Mouse (Mus musculus) MEL (cell line): ENCODE measurements at regions not wholly inside any gene's neighbourhood (a gene's known extent, or its start where the extent isn't known, plus 50 kb on each side); places are given as distances from the start of the nearest gene placed in this dataset.

Source experiments
- DNase-seq: peaks from one replicate; pipeline ENCODE4 v3.0.0; 2011; ENCODE audit warnings: low read depth, low spot score
- H3K27ac ChIP-seq: 2 replicates; pipeline ENCODE4 v1.5.1; 2012; ENCODE audit warnings: low read depth, mild to moderate bottlenecking, control low read depth, low read length, moderate library complexity; ENCODE audit not compliant: control insufficient read depth
- H3K27me3 ChIP-seq, 2 experiments: fragments of 150-350 bp in 1 of 2; sonication (generic) in 1 of 2; 2 replicates each; pipeline ENCODE4 v1.6.1; 2012; ENCODE audit warnings: low read length in 2 of 2, mild to moderate bottlenecking in 2 of 2, improper control_type of control experiment in 1 of 2, moderate library complexity in 1 of 2; ENCODE audit not compliant: insufficient read depth in 2 of 2, control insufficient read depth in 1 of 2
- H3K36me3 ChIP-seq, 2 experiments: 2 replicates each; pipeline ENCODE4 v1.6.1; 2012 to 2014; ENCODE audit warnings: low read length in 2 of 2, improper control_type of control experiment in 1 of 2, inconsistent platforms in 1 of 2, mild to moderate bottlenecking in 1 of 2; ENCODE audit not compliant: insufficient read depth in 2 of 2, control insufficient read depth in 1 of 2
- H3K4me1 ChIP-seq, 2 experiments: fragments of 150-350 bp in 1 of 2; sonication (generic) in 1 of 2; 2 replicates each; pipeline ENCODE4 v1.6.1; 2012; ENCODE audit warnings: low read length in 2 of 2, improper control_type of control experiment in 1 of 2, mild to moderate bottlenecking in 1 of 2; ENCODE audit not compliant: insufficient read depth in 2 of 2, control insufficient read depth in 1 of 2
- H3K4me3 ChIP-seq, 2 experiments: fragments of 150-350 bp in 1 of 2; sonication (generic) in 1 of 2; 2 replicates each; pipeline ENCODE4 v1.5.1; 2012; ENCODE audit warnings: low read depth in 2 of 2, low read length in 2 of 2, mild to moderate bottlenecking in 2 of 2, moderate library complexity in 2 of 2, control low read depth in 1 of 2, improper control_type of control experiment in 1 of 2; ENCODE audit not compliant: control insufficient read depth in 1 of 2, insufficient read depth in 1 of 2
- H3K79me2 ChIP-seq: 2 replicates; pipeline ENCODE4 v1.6.1; 2012; ENCODE audit warnings: mild to moderate bottlenecking, low read length, moderate library complexity; ENCODE audit not compliant: control insufficient read depth, poor library complexity, insufficient read depth
- H3K9ac ChIP-seq: 2 replicates; pipeline ENCODE4 v1.6.1; 2012; ENCODE audit warnings: low read depth, mild to moderate bottlenecking, control low read depth, low read length, moderate library complexity; ENCODE audit not compliant: control insufficient read depth, poor library complexity, severe bottlenecking
- H3K9me3 ChIP-seq: fragments of 150-350 bp; sonication (generic); replicated peaks from 2 replicates; pipeline ENCODE4 v1.6.1; 2012; ENCODE audit warnings: mild to moderate bottlenecking, low read length, improper control_type of control experiment, moderate library complexity; ENCODE audit not compliant: insufficient read depth
- CHD1 ChIP-seq: IDR thresholded peaks from 2 replicates; pipeline ENCODE4 v1.6.1; 2012; ENCODE audit warnings: low read depth, mild to moderate bottlenecking, inconsistent platforms, low read length, improper control_type of control experiment
- CHD2 ChIP-seq: IDR thresholded peaks from 2 replicates; pipeline ENCODE4 v1.6.1; 2011; ENCODE audit warnings: low read length, improper control_type of control experiment
- CTCF ChIP-seq, 3 experiments: IDR thresholded peaks in 2 of 3; conservative IDR thresholded peaks in 1 of 3; 2 replicates each; pipeline ENCODE4 v1.5.1; 2011 to 2012; ENCODE audit warnings: low read length in 3 of 3, low read depth in 2 of 3, mild to moderate bottlenecking in 2 of 3, improper control_type of control experiment in 1 of 3, inconsistent platforms in 1 of 3, mixed read lengths in 1 of 3, moderate library complexity in 1 of 3; ENCODE audit not compliant: control insufficient read depth in 1 of 3, insufficient read depth in 1 of 3, poor library complexity in 1 of 3, severe bottlenecking in 1 of 3
- ETS1 ChIP-seq: IDR thresholded peaks from 2 replicates; pipeline ENCODE4 v1.6.1; 2012; ENCODE audit warnings: low read depth, mild to moderate bottlenecking, inconsistent platforms, low read length, improper control_type of control experiment, moderate library complexity
- GATA1 ChIP-seq: IDR thresholded peaks from 2 replicates; pipeline ENCODE4 v1.6.1; 2011; ENCODE audit warnings: low read depth, low read length, improper control_type of control experiment
- HCFC1 ChIP-seq: IDR thresholded peaks from 2 replicates; pipeline ENCODE4 v1.6.1; 2012; ENCODE audit warnings: low read depth, mild to moderate bottlenecking, inconsistent platforms, low read length, improper control_type of control experiment, moderate library complexity
- KAT2A ChIP-seq: conservative IDR thresholded peaks from 2 replicates; pipeline ENCODE4 v1.6.1; 2012; ENCODE audit warnings: low read depth, low read length, improper control_type of control experiment, inconsistent platforms
- MEF2A ChIP-seq: IDR thresholded peaks from 2 replicates; pipeline ENCODE4 v1.6.1; 2014; ENCODE audit warnings: low read depth, mild to moderate bottlenecking, inconsistent platforms, low read length, improper control_type of control experiment; ENCODE audit not compliant: poor library complexity, insufficient replicate concordance, severe bottlenecking; ENCODE audit errors: extremely low read depth
- MXI1 ChIP-seq: IDR thresholded peaks from 2 replicates; pipeline ENCODE4 v1.6.1; 2011; ENCODE audit warnings: mild to moderate bottlenecking, low read depth, low read length, improper control_type of control experiment
- MYB ChIP-seq: IDR thresholded peaks from 2 replicates; pipeline ENCODE4 v1.6.1; 2011; ENCODE audit warnings: mild to moderate bottlenecking, low read depth, low read length, improper control_type of control experiment
- NELFE ChIP-seq: IDR thresholded peaks from 2 replicates; pipeline ENCODE4 v1.6.1; 2011; ENCODE audit warnings: low read depth, low read length, improper control_type of control experiment
- POLR2A ChIP-seq, 2 experiments: IDR thresholded peaks; 2 replicates each; pipeline ENCODE4 v1.6.1; 2011 to 2012; ENCODE audit warnings: low read length in 2 of 2, mild to moderate bottlenecking in 2 of 2, control low read depth in 1 of 2, improper control_type of control experiment in 1 of 2, low read depth in 1 of 2, moderate library complexity in 1 of 2; ENCODE audit not compliant: control insufficient read depth in 1 of 2, insufficient read depth in 1 of 2, poor library complexity in 1 of 2
- POLR2AphosphoS2 ChIP-seq: IDR thresholded peaks from 2 replicates; pipeline ENCODE4 v1.6.1; 2011; ENCODE audit warnings: low read length, improper control_type of control experiment
- POLR2AphosphoS5 ChIP-seq: IDR thresholded peaks from 2 replicates; pipeline ENCODE4 v1.6.1; 2012; ENCODE audit warnings: low read depth, borderline replicate concordance, mild to moderate bottlenecking, inconsistent platforms, low read length, moderate library complexity, mixed read lengths
- RAD21 ChIP-seq: IDR thresholded peaks from 2 replicates; pipeline ENCODE4 v1.6.1; 2011; ENCODE audit warnings: mild to moderate bottlenecking, low read depth, low read length, improper control_type of control experiment
- RCOR1 ChIP-seq: IDR thresholded peaks from 2 replicates; pipeline ENCODE4 v1.6.1; 2012; ENCODE audit warnings: low read depth, mild to moderate bottlenecking, inconsistent platforms, low read length, improper control_type of control experiment
- SIN3A ChIP-seq: IDR thresholded peaks from 2 replicates; pipeline ENCODE4 v1.6.1; 2012; ENCODE audit warnings: low read length, improper control_type of control experiment, inconsistent platforms
- SMC3 ChIP-seq: IDR thresholded peaks from 2 replicates; pipeline ENCODE4 v1.6.1; 2011; ENCODE audit warnings: low read depth, low read length, improper control_type of control experiment
- TBP ChIP-seq: IDR thresholded peaks from 2 replicates; pipeline ENCODE4 v1.8.0; 2011; ENCODE audit warnings: low read depth, low read length, improper control_type of control experiment
- USF2 ChIP-seq, 2 experiments: IDR thresholded peaks; 2 replicates each; pipeline ENCODE4 v1.6.1; 2011 to 2012; ENCODE audit warnings: improper control_type of control experiment in 2 of 2, low read length in 2 of 2, borderline replicate concordance in 1 of 2, inconsistent platforms in 1 of 2, low read depth in 1 of 2, mild to moderate bottlenecking in 1 of 2; ENCODE audit not compliant: insufficient read depth in 1 of 2
- ZMIZ1 ChIP-seq: IDR thresholded peaks from 2 replicates; pipeline ENCODE4 v1.6.1; 2012; ENCODE audit warnings: low read depth, mild to moderate bottlenecking, inconsistent platforms, low read length, improper control_type of control experiment, moderate library complexity
- ZNF384 ChIP-seq: IDR thresholded peaks from 2 replicates; pipeline ENCODE4 v1.6.1; 2012; ENCODE audit warnings: low read depth, mild to moderate bottlenecking, inconsistent platforms, low read length, improper control_type of control experiment

DNA sequence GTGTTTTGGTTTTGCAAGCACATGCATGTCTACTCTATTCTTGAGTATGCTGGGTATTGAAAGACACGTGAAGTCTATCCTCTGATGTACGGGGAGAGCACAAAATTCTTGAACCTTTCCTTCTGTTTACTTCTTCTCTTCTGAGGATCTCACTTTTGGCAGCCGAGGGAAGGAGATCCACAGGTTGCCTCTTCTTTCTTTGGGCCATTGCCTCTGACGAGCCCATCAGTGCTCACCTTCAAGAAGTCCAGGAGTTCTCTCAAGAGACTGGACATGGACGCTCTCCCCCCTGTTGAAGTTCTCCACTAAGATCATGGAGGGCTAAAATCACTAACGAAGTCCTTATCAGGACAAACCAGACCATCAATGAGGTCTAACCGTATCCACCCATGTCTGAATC is 318.8 kb downstream of the Cd83 start:
- Histone ChIP-seq H3K27me3 (no peaks in the 10 kb centered on the region), H3K9ac (no peak overlapping the region)

DNA sequence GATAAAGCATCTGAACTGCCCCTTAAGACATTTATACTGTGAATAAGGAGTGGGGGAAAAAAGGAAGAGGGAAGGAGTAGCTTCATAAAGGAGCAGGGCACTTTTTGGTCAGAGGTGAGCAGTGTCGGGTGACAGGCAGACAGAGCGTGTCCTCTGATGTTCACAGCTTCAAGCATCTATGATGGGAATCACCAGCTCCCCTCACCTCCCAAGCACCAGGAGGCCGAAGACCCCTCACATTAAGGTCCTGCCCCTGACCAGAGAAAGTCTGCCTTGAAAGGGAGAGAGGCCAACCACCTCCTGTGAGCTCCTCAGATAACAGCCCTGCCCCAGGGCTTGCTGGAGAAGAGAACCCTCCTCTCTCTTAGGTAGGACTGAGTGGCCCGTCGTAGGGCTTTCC is 320.6 kb downstream of the Cd83 start:
- no peak overlapping the region for H3K9ac ChIP-seq
- no peaks in the 10 kb centered on the region for H3K36me3 ChIP-seq
- TF ChIP-seq ZMIZ1 (no peak), MYB (no peak), ETS1 (no peak), KAT2A (no peak), POLR2AphosphoS5 (no peak), CHD2 (no peak), RCOR1 (no peak), SMC3 (no peak), RAD21 (no peak), CHD1 (no peak)
- H3K27me3 ChIP-seq = no peaks in the 10 kb centered on the region
- no peaks in the 10 kb centered on the region for H3K4me1 ChIP-seq
- no peak overlapping the region for H3K4me3 ChIP-seq
- no peak for DNase-seq
- H3K9me3 ChIP-seq = no peaks in the 10 kb centered on the region
- H3K79me2 ChIP-seq = no peaks in the 10 kb centered on the region
- no peak overlapping the region for H3K27ac ChIP-seq

More for the DNA sequence above, 318.8 kb downstream of the Cd83 start:
- Histone ChIP-seq H3K27ac (no peak overlapping the region), H3K36me3 (no peaks in the 10 kb centered on the region), H3K79me2 (no peaks in the 10 kb centered on the region), H3K4me1 (no peaks in the 10 kb centered on the region), H3K4me3 (no peak overlapping the region), H3K9me3 (no peaks in the 10 kb centered on the region)
- no peak for DNase-seq
- TF ChIP-seq CTCF (IDR thresholded peaks at IDR 0.05 in 2 of 3, conservative IDR thresholded peaks at IDR 0.05 in 1 of 3; ENCODE audit: control insufficient read depth in 1 of 3, insufficient read depth in 1 of 3, low read depth in 2 of 3, low read length in 3 of 3, poor library complexity in 1 of 3, severe bottlenecking in 1 of 3) (no peak), GATA1 (no peak), TBP (no peak), SIN3A (no peak), POLR2AphosphoS5 (no peak), POLR2A (IDR thresholded peaks at IDR 0.05; ENCODE audit: control insufficient read depth in 1 of 2, insufficient read depth in 1 of 2, low read depth in 1 of 2, low read length in 2 of 2, poor library complexity in 1 of 2) (no peak), CHD2 (no peak), ZNF384 (no peak), MXI1 (no peak), MEF2A (no peak), CHD1 (no peak), SMC3 (no peak), ETS1 (no peak), NELFE (no peak), USF2 (IDR thresholded peaks at IDR 0.05; ENCODE audit: borderline replicate concordance in 1 of 2, insufficient read depth in 1 of 2, low read depth in 1 of 2, low read length in 2 of 2) (no peak), HCFC1 (no peak), POLR2AphosphoS2 (no peak), MYB (no peak), ZMIZ1 (no peak)
